ENCODE assay signal across 8 mouse cellular contexts in genomic region chr4:103119229-103120027, GRCm38 (mm10). TPM values are rescaled to one million over a fixed set of nuclear protein-coding genes. Genes with fewer than 3 reads are reported as not detected.
DNase-seq lines count a peak whose midpoint lies in the region; ATAC-seq and TF ChIP-seq lines count a peak whose summit lies in the region.

No protein-coding gene starts in this region.

- WGBS in heart, embryonic 11.5 days (ENCODE audit: insufficient replicate concordance), result under 1% methylated on average over 85 of the region's 111 CpGs
- WGBS in kidney, embryonic 15.5 days, result under 1% methylated on average over 107 of the region's 111 CpGs
- under 1% methylated on average over 70 of the region's 111 CpGs for WGBS in limb, embryonic 15.5 days
- WGBS in midbrain, embryonic 16.5 days, result under 1% methylated on average over 87 of the region's 111 CpGs
- WGBS in spleen, adult 2 months, result under 1% methylated on average over 100 of the region's 111 CpGs

- no peaks in the 10 kb centered on the region for H3K36me3 ChIP-seq in heart, embryonic 11.5 days (ENCODE audit: control insufficient read depth, insufficient read depth, low read length)
- H3K36me3 ChIP-seq in kidney, embryonic 15.5 days, result peaks cover 13% of the 10 kb centered on the region; the same call in 1 of the 2 replicates
- H3K36me3 ChIP-seq in limb, embryonic 15.5 days, result 0 out of 2 replicates have a peak, but pooled peaks cover 4% of the 10 kb centered on the region
- no peaks in the 10 kb centered on the region for H3K36me3 ChIP-seq in midbrain, embryonic 16.5 days (ENCODE audit: control insufficient read depth, insufficient read depth, low read length)
- 0 out of 2 replicates have a peak, but pooled peaks cover 3% of the 10 kb centered on the region for H3K36me3 ChIP-seq in spleen, adult 2 months (ENCODE audit: control insufficient read depth, insufficient read depth, low read length)

- H3K4me3 ChIP-seq in bone marrow macrophage, adult 2 months (ENCODE audit: insufficient read depth, low read length), result peak overlapping the region; percentile 89
- H3K4me3 ChIP-seq in heart, embryonic 11.5 days (ENCODE audit: low read depth, low read length), result peak overlapping the region; percentile 95
- H3K4me3 ChIP-seq in kidney, embryonic 15.5 days (replicated peaks), result peak overlapping the region; percentile 96
- H3K4me3 ChIP-seq in limb, embryonic 15.5 days, result peak overlapping the region; percentile 94
- H3K4me3 ChIP-seq in midbrain, embryonic 16.5 days (ENCODE audit: low read depth, low read length), result peak overlapping the region; percentile 61
- peak overlapping the region; percentile 96 for H3K4me3 ChIP-seq in spleen, adult 2 months (ENCODE audit: extremely low read depth, insufficient read depth, insufficient read length)

- peak overlapping the region; percentile 85 for H3K27ac ChIP-seq in bone marrow macrophage, adult 2 months (ENCODE audit: insufficient read depth, low read depth, low read length)
- H3K27ac ChIP-seq in heart, embryonic 11.5 days (ENCODE audit: low read depth, low read length), result peak overlapping the region; percentile 99
- H3K27ac ChIP-seq in kidney, embryonic 15.5 days, result peak overlapping the region; percentile 99
- peak overlapping the region; percentile 97 for H3K27ac ChIP-seq in limb, embryonic 15.5 days
- H3K27ac ChIP-seq in midbrain, embryonic 16.5 days (ENCODE audit: low read length), result peak overlapping the region; percentile 69
- peak overlapping the region; percentile 99 for H3K27ac ChIP-seq in spleen, adult 2 months (ENCODE audit: insufficient read depth, low read length)

- no peaks in the 10 kb centered on the region for H3K9me3 ChIP-seq in heart, embryonic 11.5 days (replicated peaks; ENCODE audit: control insufficient read depth, low read length)
- H3K9me3 ChIP-seq in kidney, embryonic 15.5 days (replicated peaks), result no peaks in the 10 kb centered on the region
- no peaks in the 10 kb centered on the region for H3K9me3 ChIP-seq in limb, embryonic 15.5 days
- H3K9me3 ChIP-seq in midbrain, embryonic 16.5 days (replicated peaks; ENCODE audit: control insufficient read depth, low read length, poor library complexity, severe bottlenecking), result no peaks in the 10 kb centered on the region

- peaks cover 13% of the 10 kb centered on the region for H3K4me1 ChIP-seq in bone marrow macrophage, adult 2 months (ENCODE audit: control insufficient read depth, insufficient read depth, low read length)
- peaks cover 22% of the 10 kb centered on the region for H3K4me1 ChIP-seq in heart, embryonic 11.5 days (ENCODE audit: control insufficient read depth, insufficient read depth, low read length)
- H3K4me1 ChIP-seq in kidney, embryonic 15.5 days, result peaks cover 32% of the 10 kb centered on the region
- peaks cover 28% of the 10 kb centered on the region for H3K4me1 ChIP-seq in limb, embryonic 15.5 days
- peaks cover 30% of the 10 kb centered on the region for H3K4me1 ChIP-seq in midbrain, embryonic 16.5 days (ENCODE audit: control insufficient read depth, insufficient read depth, low read length)
- H3K4me1 ChIP-seq in spleen, adult 2 months (ENCODE audit: control insufficient read depth, insufficient read depth, insufficient read length), result peaks cover 9% of the 10 kb centered on the region

- TF ChIP-seq POLR2A in bone marrow macrophage, adult 2 months (IDR thresholded peaks at IDR 0.05; ENCODE audit: borderline replicate concordance, low read depth, low read length), result no peak; the same call in 1 of the 2 replicates
- TF ChIP-seq POLR2A in spleen, adult 2 months (IDR thresholded peaks at IDR 0.05; ENCODE audit: low read depth, low read length), result peak; percentile 70

- peak overlapping the region; percentile 73 for H3K4me2 ChIP-seq in heart, embryonic 11.5 days
- H3K4me2 ChIP-seq in kidney, embryonic 15.5 days, result peak overlapping the region; percentile 69
- peak overlapping the region; percentile 53 for H3K4me2 ChIP-seq in limb, embryonic 15.5 days
- peak overlapping the region; percentile 80 for H3K4me2 ChIP-seq in midbrain, embryonic 16.5 days (ENCODE audit: low read length)

- peak; percentile 74 to 83 for DNase-seq in B cell, adult 2 months
- peak; percentile 32 to 81 for DNase-seq in spleen, adult 2 months (ENCODE audit: low read depth in 1 of 2, low spot score in 2 of 2)

- peak overlapping the region; percentile 99 for H3K9ac ChIP-seq in heart, embryonic 11.5 days (ENCODE audit: low read depth, low read length)
- H3K9ac ChIP-seq in kidney, embryonic 15.5 days, result peak overlapping the region; percentile 94
- H3K9ac ChIP-seq in limb, embryonic 15.5 days, result peak overlapping the region; percentile 97
- peak overlapping the region; percentile 72 for H3K9ac ChIP-seq in midbrain, embryonic 16.5 days (ENCODE audit: low read depth, low read length)

- no peak for TF ChIP-seq CTCF in bone marrow macrophage, adult 2 months (IDR thresholded peaks at IDR 0.05; ENCODE audit: low read depth, low read length)
- no peak for TF ChIP-seq CTCF in spleen, adult 2 months (IDR thresholded peaks at IDR 0.05; ENCODE audit: extremely low read depth, insufficient read depth, insufficient read length, insufficient replicate concordance)

- no peaks in the 10 kb centered on the region for H3K27me3 ChIP-seq in heart, embryonic 11.5 days (ENCODE audit: control insufficient read depth, insufficient read depth, low read length)
- H3K27me3 ChIP-seq in kidney, embryonic 15.5 days, result no peaks in the 10 kb centered on the region
- no peaks in the 10 kb centered on the region for H3K27me3 ChIP-seq in limb, embryonic 15.5 days
- no peaks in the 10 kb centered on the region for H3K27me3 ChIP-seq in midbrain, embryonic 16.5 days (ENCODE audit: control insufficient read depth, insufficient read depth, low read depth, low read length)
- H3K27me3 ChIP-seq in spleen, adult 2 months (ENCODE audit: control insufficient read depth, insufficient read depth, low read length), result no peaks in the 10 kb centered on the region

- peak; percentile 11 for ATAC-seq in erythroblast, adult 5-6 weeks (replicated peaks; ENCODE audit: low FRiP score, poor library complexity, severe bottlenecking)
- ATAC-seq in heart, embryonic 11.5 days (replicated peaks; ENCODE audit: insufficient number of reproducible peaks, low FRiP score, low TSS enrichment), result peak; percentile 70
- ATAC-seq in kidney, embryonic 15.5 days (replicated peaks; ENCODE audit: low FRiP score), result peak; percentile 69
- ATAC-seq in limb, embryonic 15.5 days (ENCODE audit: insufficient number of reproducible peaks, low FRiP score, low TSS enrichment, low read depth), result peak; percentile 68
- peak; percentile 32 for ATAC-seq in midbrain, embryonic 16.5 days

RNA-seq across cellular contexts. Expression of gene Wdr78, which starts 5.1 kb away (rescaled TPM):
- polyA plus RNA-seq in bone marrow macrophage, adult 2 months (2012; ENCODE audit: insufficient read depth, insufficient read length, missing spikeins), result 0.87 and 1.6 TPM in 2 replicates
- 2.9 and 3.3 TPM in 2 replicates for total RNA-seq in erythroblast, adult 5-6 weeks (2015; ENCODE audit: low replicate concordance)
- 1.4 and 3.8 TPM in 2 replicates for total RNA-seq in erythroblast, adult 5-6 weeks (2017; ENCODE audit: low replicate concordance)
- polyA plus RNA-seq in heart, embryonic 11.5 days (2014; fragmentation: Nextera tagmentation; extraction: Ambion mirVana), result 1.7 and 2.2 TPM in 2 replicates
- polyA plus RNA-seq in kidney, embryonic 15.5 days (2015; fragmentation: Nextera tagmentation; extraction: Ambion mirVana), result 3.5 and 4.0 TPM in 2 replicates
- polyA plus RNA-seq in limb, embryonic 15.5 days (2015; fragmentation: Nextera tagmentation; extraction: Ambion mirVana), result 3.5 and 4.2 TPM in 2 replicates
- 5.7 and 6.2 TPM in 2 replicates for polyA plus RNA-seq in midbrain, embryonic 16.5 days (2015; fragmentation: Nextera tagmentation; extraction: Ambion mirVana)
- 0.57 and 1.2 TPM in 2 replicates for polyA plus RNA-seq in spleen, adult 2 months (2012; rRNA removed)

RNA-seq across cellular contexts. Expression of gene Mier1, which starts 5.2 kb away (rescaled TPM):
- polyA plus RNA-seq in bone marrow macrophage, adult 2 months (2012; ENCODE audit: insufficient read depth, insufficient read length, missing spikeins), result 67.4 and 67.5 TPM in 2 replicates
- total RNA-seq in erythroblast, adult 5-6 weeks (2015; ENCODE audit: low replicate concordance), result 198 and 199 TPM in 2 replicates
- total RNA-seq in erythroblast, adult 5-6 weeks (2017; ENCODE audit: low replicate concordance), result 293 and 399 TPM in 2 replicates
- polyA plus RNA-seq in heart, embryonic 11.5 days (2014; fragmentation: Nextera tagmentation; extraction: Ambion mirVana), result 29.6 and 37.2 TPM in 2 replicates
- 45.1 and 45.8 TPM in 2 replicates for polyA plus RNA-seq in kidney, embryonic 15.5 days (2015; fragmentation: Nextera tagmentation; extraction: Ambion mirVana)
- polyA plus RNA-seq in limb, embryonic 15.5 days (2015; fragmentation: Nextera tagmentation; extraction: Ambion mirVana), result 43.2 and 48.6 TPM in 2 replicates
- polyA plus RNA-seq in midbrain, embryonic 16.5 days (2015; fragmentation: Nextera tagmentation; extraction: Ambion mirVana), result 26.7 and 34.4 TPM in 2 replicates
- 8.6 and 9.7 TPM in 2 replicates for polyA plus RNA-seq in spleen, adult 2 months (2012; rRNA removed)

Comparison
In these comparisons a context has a peak if more than half of its experiments do, and no peak if none do; other contexts are left out.
1. Peak in every context shown above with its lines: DNase-seq, ATAC-seq, H3K4me3 ChIP-seq and H3K27ac ChIP-seq.
2. ATAC-seq: peak in every context shown above with its lines; median percentile 70 in heart, embryonic 11.5 days; 69 in kidney, embryonic 15.5 days; 68 in limb, embryonic 15.5 days; 32 in midbrain, embryonic 16.5 days; 11 in erythroblast, adult 5-6 weeks.